Comparison of ENCODE assay signal across 16 mouse cellular contexts in genomic region chr3:20188976-20189675, GRCm38 (mm10). TPM values are rescaled to one million over a fixed set of nuclear protein-coding genes. Genes with fewer than 3 reads are reported as not detected.
DNase-seq lines count a peak whose midpoint lies in the region; ATAC-seq and TF ChIP-seq lines count a peak whose summit lies in the region.
"Had no signal": no experiment of that assay in that cellular context is flagged by ENCODE, and none has a peak within 500 bp of the region (broad histone marks: within the 10 kb centered on the region; RNA-seq: fewer than 3 reads in every experiment).

No protein-coding gene starts in this region.

- no peak for TF ChIP-seq CTCF in liver, postnatal 0 days (IDR thresholded peaks at IDR 0.05; ENCODE audit: low read depth)

- H3K9ac ChIP-seq in kidney, embryonic 15.5 days = no peak overlapping the region
- H3K9ac ChIP-seq in intestine, embryonic 15.5 days = no peak overlapping the region
- H3K9ac ChIP-seq in liver, postnatal 0 days (replicated peaks) = no peak overlapping the region
- H3K9ac ChIP-seq: hindbrain, embryonic 15.5 days; liver, embryonic 13.5 days; midbrain, embryonic 12.5 days had no signal

- no peak overlapping the region for H3K4me2 ChIP-seq in kidney, embryonic 15.5 days
- H3K4me2 ChIP-seq in intestine, embryonic 15.5 days (replicated peaks) = no peak overlapping the region
- H3K4me2 ChIP-seq in liver, postnatal 0 days (ENCODE audit: low read depth, low read length) = no peak overlapping the region
- H3K4me2 ChIP-seq: hindbrain, embryonic 15.5 days; liver, embryonic 13.5 days; midbrain, embryonic 12.5 days had no signal

- H3K27ac ChIP-seq in kidney, embryonic 15.5 days = no peak overlapping the region
- no peak overlapping the region for H3K27ac ChIP-seq in intestine, embryonic 15.5 days
- no peak overlapping the region for H3K27ac ChIP-seq in liver, postnatal 0 days (ENCODE audit: low read depth)
- H3K27ac ChIP-seq: hindbrain, embryonic 15.5 days; liver, embryonic 13.5 days; midbrain, embryonic 12.5 days had no signal

- DNase-seq in kidney, adult 18-20 months = no peak
- peak; percentile 14 for DNase-seq in Muller cell, postnatal 12 days (ENCODE audit: inconsistent ontology term)
- DNase-seq in lung, postnatal 4 days = peak; percentile 54 to 69
- DNase-seq in liver, postnatal 0 days = no peak
- no peak for DNase-seq in urinary bladder, postnatal 36 days (ENCODE audit: low spot score in 2 of 2)
- DNase-seq: adrenal gland, adult 2 months; cerebellum, adult 18-20 months; heart, adult 11 months; kidney, postnatal 14 days; left cerebral cortex, postnatal 4 days; liver, embryonic 13.5 days; thymus, adult 2 months had no signal

- H3K4me3 ChIP-seq in kidney, embryonic 15.5 days (replicated peaks) = no peak overlapping the region
- no peak overlapping the region for H3K4me3 ChIP-seq in intestine, embryonic 15.5 days (replicated peaks)
- H3K4me3 ChIP-seq in liver, postnatal 0 days (ENCODE audit: low read depth, low read length) = no peak overlapping the region
- H3K4me3 ChIP-seq: hindbrain, embryonic 15.5 days; liver, embryonic 13.5 days; midbrain, embryonic 12.5 days had no signal

- H3K27me3 ChIP-seq in kidney, embryonic 15.5 days = no peaks in the 10 kb centered on the region
- H3K27me3 ChIP-seq in intestine, embryonic 15.5 days (replicated peaks) = no peaks in the 10 kb centered on the region
- no peaks in the 10 kb centered on the region for H3K27me3 ChIP-seq in liver, postnatal 0 days (ENCODE audit: insufficient read depth, low read length)
- H3K27me3 ChIP-seq: hindbrain, embryonic 15.5 days; liver, embryonic 13.5 days; midbrain, embryonic 12.5 days had no signal

- H3K4me1 ChIP-seq in kidney, embryonic 15.5 days = no peaks in the 10 kb centered on the region
- no peaks in the 10 kb centered on the region for H3K4me1 ChIP-seq in intestine, embryonic 15.5 days (replicated peaks)
- H3K4me1 ChIP-seq in liver, postnatal 0 days (ENCODE audit: insufficient read depth) = no peaks in the 10 kb centered on the region
- H3K4me1 ChIP-seq: hindbrain, embryonic 15.5 days; liver, embryonic 13.5 days; midbrain, embryonic 12.5 days had no signal

- H3K36me3 ChIP-seq in kidney, embryonic 15.5 days = no peaks in the 10 kb centered on the region
- H3K36me3 ChIP-seq in intestine, embryonic 15.5 days = no peaks in the 10 kb centered on the region
- H3K36me3 ChIP-seq in liver, postnatal 0 days (replicated peaks; ENCODE audit: insufficient read depth, low read length) = no peaks in the 10 kb centered on the region
- H3K36me3 ChIP-seq: hindbrain, embryonic 15.5 days; liver, embryonic 13.5 days; midbrain, embryonic 12.5 days had no signal

- TF ChIP-seq EP300 in liver, postnatal 0 days (IDR thresholded peaks at IDR 0.05; ENCODE audit: low read depth) = no peak

- H3K9me3 ChIP-seq in kidney, embryonic 15.5 days (replicated peaks) = no peaks in the 10 kb centered on the region
- no peaks in the 10 kb centered on the region for H3K9me3 ChIP-seq in intestine, embryonic 15.5 days
- H3K9me3 ChIP-seq in liver, postnatal 0 days (ENCODE audit: low read length) = no peaks in the 10 kb centered on the region
- H3K9me3 ChIP-seq: hindbrain, embryonic 15.5 days; liver, embryonic 13.5 days; midbrain, embryonic 12.5 days had no signal

- 0 out of 2 replicates have a peak, but pooled peaks have one; percentile 40 for ATAC-seq in kidney, embryonic 15.5 days (replicated peaks; ENCODE audit: low FRiP score)
- ATAC-seq in intestine, embryonic 15.5 days = peak; percentile 65
- no peak for ATAC-seq in liver, postnatal 0 days

- 49% methylated on average over 5 of the region's 5 CpGs for WGBS in kidney, embryonic 15.5 days
- WGBS in intestine, embryonic 15.5 days = 23% methylated on average over 5 of the region's 5 CpGs
- WGBS in liver, postnatal 0 days (ENCODE audit: insufficient replicate concordance) = 44% methylated on average over 5 of the region's 5 CpGs

RNA-seq across cellular contexts. Expression of gene Gyg, which starts 34.0 kb away (rescaled TPM):
- 39.0 and 39.9 TPM in 2 replicates for polyA plus RNA-seq in kidney, embryonic 15.5 days (2015; fragmentation: Nextera tagmentation; extraction: Ambion mirVana)
- polyA plus RNA-seq in intestine, embryonic 15.5 days (2015; fragmentation: Nextera tagmentation; extraction: Ambion mirVana) = 47.4 and 49.0 TPM in 2 replicates
- polyA plus RNA-seq in liver, postnatal 0 days (2015; fragmentation: Nextera tagmentation; extraction: Ambion mirVana) = 18.1 and 19.2 TPM in 2 replicates

RNA-seq across cellular contexts. Expression of gene Cpa3, which starts 52.9 kb away (rescaled TPM):
- 3.2 and 5.0 TPM in 2 replicates for polyA plus RNA-seq in kidney, embryonic 15.5 days (2015; fragmentation: Nextera tagmentation; extraction: Ambion mirVana)
- 3.9 and 4.9 TPM in 2 replicates for polyA plus RNA-seq in intestine, embryonic 15.5 days (2015; fragmentation: Nextera tagmentation; extraction: Ambion mirVana)
- polyA plus RNA-seq in liver, postnatal 0 days (2015; fragmentation: Nextera tagmentation; extraction: Ambion mirVana) = 2.7 and 3.0 TPM in 2 replicates

Comparison
In these comparisons a context has a peak if more than half of its experiments do, and no peak if none do; other contexts are left out.
1. DNase-seq: peak in Muller cell, postnatal 12 days (single experiment) and lung, postnatal 4 days (2 of 2); none in kidney, adult 18-20 months (single experiment), liver, postnatal 0 days (single experiment) and urinary bladder, postnatal 36 days (0 of 2).